Mouse (Mus musculus) forebrain, embryonic 14.5 days (tissue): Measurements from ENCODE around the gene Dennd2c. TPM values are rescaled to one million over a fixed set of nuclear protein-coding genes. Genes with fewer than 3 reads are reported as not detected.
A peak's percentile ranks its signal among the peaks of the same experiment; 100 is the strongest.

Source experiments
- ATAC-seq: fragments of 200-750 bp; cut with Nextera tagmentation; 2 replicates; pipeline ENCODE4 v1.8.0; 2017; ENCODE audit warnings: mild to moderate bottlenecking, moderate library complexity
- DNase-seq: peaks from one replicate; pipeline ENCODE4 v3.0.0-alpha.2; 2015; ENCODE audit warnings: low spot score
- H3K27ac ChIP-seq: fragments of 300-500 bp; sonication (generic); 2 replicates; pipeline ENCODE4 v1.5.1; 2014; ENCODE audit warnings: low read depth, mild to moderate bottlenecking, control low read depth, low read length, moderate library complexity
- H3K27me3 ChIP-seq: fragments of 300-500 bp; sonication (generic); replicated peaks from 2 replicates; pipeline ENCODE4 v1.6.1; 2014; ENCODE audit warnings: low read length, control low read depth, mixed read lengths; ENCODE audit not compliant: control insufficient read depth, insufficient read depth
- H3K36me3 ChIP-seq: fragments of 300-500 bp; sonication (generic); 2 replicates; pipeline ENCODE4 v1.6.1; 2014; ENCODE audit warnings: low read length, control low read depth; ENCODE audit not compliant: control insufficient read depth, insufficient read depth
- H3K4me1 ChIP-seq: fragments of 300-500 bp; sonication (generic); 2 replicates; pipeline ENCODE4 v1.6.1; 2014; ENCODE audit warnings: antibody characterized with exemption, low read length, control low read depth; ENCODE audit not compliant: control insufficient read depth, insufficient read depth
- H3K4me2 ChIP-seq: fragments of 300-500 bp; sonication (generic); 2 replicates; pipeline ENCODE4 v1.6.1; 2014; ENCODE audit warnings: mild to moderate bottlenecking, control low read depth, low read length
- H3K4me3 ChIP-seq: fragments of 300-500 bp; sonication (generic); 2 replicates; pipeline ENCODE4 v1.5.1; 2014; ENCODE audit warnings: low read depth, low read length, control low read depth
- H3K9ac ChIP-seq: fragments of 300-500 bp; sonication (generic); 2 replicates; pipeline ENCODE4 v1.6.1; 2014; ENCODE audit warnings: mild to moderate bottlenecking, low read length, control low read depth, moderate library complexity
- H3K9me3 ChIP-seq: fragments of 300-500 bp; sonication (generic); replicated peaks from 2 replicates; pipeline ENCODE4 v1.6.1; 2016; ENCODE audit warnings: low read length, control low read depth, mixed read lengths; ENCODE audit not compliant: control insufficient read depth
- WGBS: fragments of 180-500 bp; shearing (Covaris S2); extraction: QIAGEN DNeasy Blood & Tissue Kit; methylation state at CpG from one replicate; pipeline ENCODE4 v1.1.7; 2014; 5-methylcytosine and 5-hydroxymethylcytosine counted together
- polyA plus RNA-seq: library from polyadenylated mRNA; unstranded; fragments of >200 nt; fragmentation: Nextera tagmentation; extraction: Ambion mirVana; gene quantifications from 2 replicates; pipeline ENCODE4 v1.2.1, GENCODE M21; 2014

The Dennd2c gene
- polyA plus RNA-seq, 1 experiment from 2014 or later = 0.88 TPM

GRCm38 (mm10) chr3:103100735-103101134 lies 1.7 kb upstream of the Dennd2c start:
- H3K27me3 ChIP-seq = no peaks in the 10 kb centered on the region
- ATAC-seq (no peak), DNase-seq (no peak)
- no peaks in the 10 kb centered on the region for H3K9me3 ChIP-seq
- H3K36me3 ChIP-seq = no peaks in the 10 kb centered on the region
- H3K4me3 ChIP-seq = no peak overlapping the region
- H3K4me2 ChIP-seq = no peak overlapping the region
- no peak overlapping the region for H3K9ac ChIP-seq
- no peak overlapping the region for H3K27ac ChIP-seq
- WGBS = 68% methylated on average over 2 of the region's 2 CpGs
- H3K4me1 ChIP-seq = peaks cover 3% of the 10 kb centered on the region; the same call in 1 of the 2 replicates

DNA sequence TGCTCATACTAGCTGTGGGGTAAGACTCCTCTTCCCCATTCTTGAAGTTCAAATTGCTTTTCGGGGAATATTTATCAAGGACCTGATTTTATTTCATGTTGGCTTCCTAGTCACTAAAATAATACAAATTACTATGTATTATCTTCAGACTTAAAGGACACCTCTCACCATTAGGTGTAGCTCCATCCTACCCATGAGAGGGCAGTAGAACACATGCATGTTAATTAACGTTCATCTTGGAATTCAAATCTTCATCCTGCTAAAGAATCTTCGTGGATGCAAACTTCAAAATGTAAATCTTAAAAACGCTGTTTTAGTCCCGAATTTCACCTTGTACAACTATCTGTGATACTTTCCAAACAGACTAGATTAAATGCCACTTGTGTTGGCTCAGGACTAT lies 1.2 kb upstream of the Dennd2c start:
- no peak overlapping the region for H3K4me2 ChIP-seq
- DNase-seq = no peak
- H3K4me3 ChIP-seq = no peak overlapping the region
- no peaks in the 10 kb centered on the region for H3K36me3 ChIP-seq
- no peaks in the 10 kb centered on the region for H3K27me3 ChIP-seq
- no peak overlapping the region for H3K27ac ChIP-seq
- 74% methylated on average over 5 of the region's 5 CpGs for WGBS
- H3K9ac ChIP-seq = no peak overlapping the region
- peaks cover 3% of the 10 kb centered on the region; the same call in 1 of the 2 replicates for H3K4me1 ChIP-seq
- H3K9me3 ChIP-seq = no peaks in the 10 kb centered on the region
- ATAC-seq = no peak

DNA sequence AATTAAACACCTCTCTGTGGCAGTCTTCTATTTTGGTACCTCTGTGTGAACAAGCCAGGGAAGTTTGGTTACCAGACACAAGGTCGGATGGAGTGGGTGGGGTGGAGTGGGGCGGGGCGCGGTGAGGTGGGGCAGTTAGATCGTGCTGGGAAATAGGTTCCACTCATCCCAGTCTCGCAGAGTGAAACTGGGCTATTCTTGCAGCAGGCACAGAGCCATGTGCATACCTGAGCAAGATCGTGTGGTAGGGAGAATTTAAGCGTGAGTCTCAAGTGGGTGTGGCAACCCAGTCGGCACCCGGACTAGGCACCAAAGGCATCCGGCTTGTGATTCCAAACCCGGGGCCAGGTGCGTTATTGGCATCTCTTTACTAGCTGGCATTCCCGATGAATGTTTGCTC lies 495 bp upstream of the Dennd2c start:
- WGBS = 3% methylated on average over 14 of the region's 14 CpGs
- H3K27ac ChIP-seq = no peak overlapping the region
- ATAC-seq (peak; percentile 13), DNase-seq (no peak)
- peak overlapping the region; percentile 61 for H3K9ac ChIP-seq
- H3K4me3 ChIP-seq = peak overlapping the region; percentile 56
- peaks cover 3% of the 10 kb centered on the region; the same call in 1 of the 2 replicates for H3K4me1 ChIP-seq
- H3K27me3 ChIP-seq = no peaks in the 10 kb centered on the region
- H3K4me2 ChIP-seq = peak overlapping the region; percentile 95
- no peaks in the 10 kb centered on the region for H3K36me3 ChIP-seq
- H3K9me3 ChIP-seq = no peaks in the 10 kb centered on the region

DNA sequence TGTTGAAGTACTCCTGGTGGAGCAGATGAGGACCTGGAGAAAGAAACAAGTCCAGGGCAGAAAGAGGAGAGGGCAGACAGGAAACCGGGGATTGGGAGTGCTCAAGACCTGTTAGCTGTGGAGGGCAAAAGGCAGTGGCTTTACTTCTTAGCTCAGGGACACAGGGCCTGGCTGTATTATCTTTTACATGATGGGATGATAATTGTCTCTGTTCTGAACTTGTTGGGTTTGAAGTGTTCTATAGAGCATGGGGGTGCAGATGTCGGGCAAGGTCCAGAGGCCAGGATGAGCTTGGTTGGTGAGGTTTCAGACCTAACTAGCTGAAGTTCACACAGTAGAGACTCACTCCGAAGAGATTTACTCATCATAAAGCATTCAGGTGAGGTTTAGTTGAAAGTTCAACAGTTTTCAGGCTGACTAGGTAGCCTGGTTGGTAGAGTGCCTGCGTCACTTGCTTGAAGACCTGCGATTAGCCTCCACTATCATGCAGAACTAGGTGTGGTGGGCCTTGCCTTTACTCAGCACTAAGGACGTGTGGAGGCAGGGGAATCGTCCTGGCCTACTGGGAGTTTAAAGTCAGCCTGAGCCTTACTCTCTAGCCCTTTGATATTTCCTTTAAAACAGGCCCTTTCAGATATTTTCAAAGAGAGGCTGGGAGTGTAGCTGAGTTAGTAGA lies 5.3 kb downstream of the Dennd2c start:
- Histone ChIP-seq H3K27ac (no peak overlapping the region), H3K36me3 (no peaks in the 10 kb centered on the region), H3K4me1 (no peaks in the 10 kb centered on the region), H3K9ac (no peak overlapping the region), H3K9me3 (no peaks in the 10 kb centered on the region), H3K4me3 (no peak overlapping the region), H3K4me2 (no peak overlapping the region), H3K27me3 (no peaks in the 10 kb centered on the region)
- 84% methylated on average over 7 of the region's 7 CpGs for WGBS
- DNase-seq (no peak), ATAC-seq (no peak)

DNA sequence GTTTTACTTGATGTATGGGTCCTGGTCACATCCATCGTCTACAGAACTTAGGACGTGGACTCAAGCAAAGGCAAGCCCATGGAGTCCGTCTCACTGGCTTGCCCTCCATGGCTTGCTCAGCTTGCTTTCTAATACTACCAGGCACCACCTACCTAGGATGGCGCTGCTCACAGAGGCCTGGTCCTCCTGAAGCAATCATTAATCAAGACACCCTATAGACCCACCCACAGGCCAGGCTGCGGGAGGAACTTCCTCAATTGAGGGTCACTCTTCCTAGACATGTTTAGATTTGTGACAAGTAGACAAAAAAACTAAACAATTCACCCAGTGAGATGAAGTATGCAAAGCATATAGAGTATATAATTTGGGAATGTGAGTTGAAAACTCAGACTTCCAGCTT lies 9.8 kb downstream of the Dennd2c start:
- ATAC-seq = no peak
- no peak for DNase-seq
- Histone ChIP-seq H3K4me3 (no peak overlapping the region), H3K9me3 (no peaks in the 10 kb centered on the region), H3K36me3 (no peaks in the 10 kb centered on the region), H3K4me1 (no peaks in the 10 kb centered on the region), H3K27me3 (no peaks in the 10 kb centered on the region), H3K4me2 (no peak overlapping the region), H3K27ac (no peak overlapping the region), H3K9ac (no peak overlapping the region)
- 83% methylated on average over 5 of the region's 5 CpGs for WGBS

- Histone ChIP-seq H3K9ac (no peak overlapping the region), H3K4me2 (no peak overlapping the region), H3K4me1 (peaks cover 4% of the 10 kb centered on the region; the same call in 1 of the 2 replicates), H3K9me3 (0 out of 2 replicates have a peak, but pooled peaks cover 2% of the 10 kb centered on the region), H3K4me3 (no peak overlapping the region), H3K36me3 (no peaks in the 10 kb centered on the region), H3K27ac (no peak overlapping the region), H3K27me3 (no peaks in the 10 kb centered on the region)
- no peak for DNase-seq
- WGBS = 83% methylated on average over 3 of the region's 3 CpGs
- ATAC-seq = no peak
These were observed 21.2 kb downstream of the Dennd2c start for GRCm38 (mm10) chr3:103123636-103124035.

- no peak overlapping the region for H3K9ac ChIP-seq
- DNase-seq (no peak), ATAC-seq (no peak)
- H3K4me3 ChIP-seq = no peak overlapping the region
- H3K27me3 ChIP-seq = no peaks in the 10 kb centered on the region
- no peaks in the 10 kb centered on the region for H3K36me3 ChIP-seq
- H3K4me2 ChIP-seq = no peak overlapping the region
- H3K27ac ChIP-seq = no peak overlapping the region
- peaks cover 4% of the 10 kb centered on the region; the same call in 1 of the 2 replicates for H3K4me1 ChIP-seq
- 88% methylated on average over 3 of the region's 3 CpGs for WGBS
- H3K9me3 ChIP-seq = 0 out of 2 replicates have a peak, but pooled peaks cover 2% of the 10 kb centered on the region
These were observed 23.7 kb downstream of the Dennd2c start for GRCm38 (mm10) chr3:103126138-103126537.

- 11% methylated on average over 2 of the region's 2 CpGs for WGBS
- Histone ChIP-seq H3K4me2 (no peak overlapping the region), H3K9me3 (0 out of 2 replicates have a peak, but pooled peaks cover 2% of the 10 kb centered on the region), H3K27me3 (no peaks in the 10 kb centered on the region), H3K4me3 (no peak overlapping the region), H3K9ac (no peak overlapping the region), H3K36me3 (no peaks in the 10 kb centered on the region), H3K27ac (no peak overlapping the region), H3K4me1 (peaks cover 4% of the 10 kb centered on the region; the same call in 1 of the 2 replicates)
- ATAC-seq (no peak; the same call in 1 of the 2 replicates), DNase-seq (peak; percentile 7)
These were observed 24.8 kb downstream of the Dennd2c start for GRCm38 (mm10) chr3:103127177-103127576.

DNA sequence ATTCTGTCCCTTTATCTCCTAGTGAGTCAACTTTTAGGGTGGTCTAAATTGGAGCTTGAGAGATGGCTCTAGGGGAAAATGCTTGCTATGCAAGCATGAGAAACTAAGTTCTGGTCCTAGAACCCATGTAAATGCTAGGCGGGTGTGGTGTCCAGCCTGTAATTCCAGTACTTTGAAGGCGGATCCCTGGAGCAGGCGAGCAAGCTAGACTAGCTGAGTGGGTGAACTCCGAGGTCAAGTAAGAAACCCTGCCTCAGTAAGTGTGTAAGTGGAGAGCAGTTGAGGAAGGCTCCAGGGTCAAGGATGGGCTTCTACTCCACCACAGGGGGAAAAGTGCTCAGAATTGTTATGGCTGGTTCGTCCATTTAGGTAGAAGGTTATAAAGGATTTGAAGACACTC lies 25.3 kb downstream of the Dennd2c start:
- no peak for DNase-seq
- Histone ChIP-seq H3K4me2 (no peak overlapping the region), H3K4me3 (no peak overlapping the region), H3K9ac (no peak overlapping the region), H3K27ac (no peak overlapping the region), H3K9me3 (0 out of 2 replicates have a peak, but pooled peaks cover 2% of the 10 kb centered on the region), H3K27me3 (no peaks in the 10 kb centered on the region), H3K4me1 (peaks cover 4% of the 10 kb centered on the region; the same call in 1 of the 2 replicates), H3K36me3 (no peaks in the 10 kb centered on the region)
- 77% methylated on average over 5 of the region's 5 CpGs for WGBS
- no peak for ATAC-seq
